In the genomic region with DNA sequence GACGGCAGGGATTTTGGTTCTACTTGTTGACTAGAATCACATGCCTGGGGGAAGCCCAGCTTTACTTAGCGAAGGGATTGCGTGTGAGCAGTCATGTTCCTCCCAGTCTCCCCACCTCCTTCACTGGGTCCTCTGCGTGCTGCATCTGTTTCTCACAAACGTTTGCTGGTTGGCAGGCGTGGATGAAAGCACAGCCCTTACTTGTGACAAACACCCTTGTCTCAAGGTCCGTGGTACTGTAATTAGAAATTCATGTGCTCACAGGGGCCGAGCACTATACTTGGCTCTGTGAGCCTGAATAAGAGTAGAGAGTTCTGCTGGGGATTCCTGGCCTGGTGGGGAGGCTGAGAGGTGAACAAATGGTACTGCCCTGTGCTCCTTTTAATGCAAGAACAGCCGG, we compare ENCODE assay signal across 10 mouse cellular contexts.
DNase-seq lines count a peak whose midpoint lies in the region; ATAC-seq lines count a peak whose summit lies in the region.
"Had no signal": no experiment of that assay in that cellular context is flagged by ENCODE, and none has a peak within 500 bp of the region (broad histone marks: within the 10 kb centered on the region; RNA-seq: fewer than 3 reads in every experiment).

No protein-coding gene starts in this region.

- peak overlapping the region; percentile 42; the same call in 1 of the 2 replicates for H3K27ac ChIP-seq in heart, embryonic 10.5 days
- peak overlapping the region; percentile 47 for H3K27ac ChIP-seq in midbrain, embryonic 10.5 days (replicated peaks)
- no peak overlapping the region; the same call in 1 of the 2 replicates for H3K27ac ChIP-seq in midbrain, embryonic 11.5 days (ENCODE audit: low read depth, low read length)
- no peak overlapping the region for H3K27ac ChIP-seq in hindbrain, embryonic 12.5 days
- H3K27ac ChIP-seq: liver, embryonic 14.5 days had no signal

- H3K36me3 ChIP-seq in heart, embryonic 10.5 days: peaks cover 7% of the 10 kb centered on the region; the same call in 1 of the 2 replicates
- H3K36me3 ChIP-seq in midbrain, embryonic 10.5 days: peaks cover 24% of the 10 kb centered on the region
- no peaks in the 10 kb centered on the region for H3K36me3 ChIP-seq in midbrain, embryonic 11.5 days (ENCODE audit: control insufficient read depth, insufficient read depth, low read length)
- no peaks in the 10 kb centered on the region; the same call in 1 of the 2 replicates for H3K36me3 ChIP-seq in hindbrain, embryonic 12.5 days

- no peak overlapping the region for H3K9ac ChIP-seq in midbrain, embryonic 11.5 days (ENCODE audit: low read length)
- H3K9ac ChIP-seq in hindbrain, embryonic 12.5 days: no peak overlapping the region
- H3K9ac ChIP-seq: liver, embryonic 14.5 days had no signal

- H3K4me1 ChIP-seq in heart, embryonic 10.5 days: peaks cover 85% of the 10 kb centered on the region
- H3K4me1 ChIP-seq in midbrain, embryonic 10.5 days: peaks cover 68% of the 10 kb centered on the region
- peaks cover 6% of the 10 kb centered on the region for H3K4me1 ChIP-seq in midbrain, embryonic 11.5 days (ENCODE audit: control insufficient read depth, insufficient read depth, low read length)
- H3K4me1 ChIP-seq in hindbrain, embryonic 12.5 days: peaks cover 50% of the 10 kb centered on the region

- no peak for ATAC-seq in midbrain, embryonic 11.5 days (ENCODE audit: low FRiP score)
- ATAC-seq in hindbrain, embryonic 12.5 days (ENCODE audit: low FRiP score): peak; percentile 35; the same call in 1 of the 2 replicates

- DNase-seq in heart, embryonic 10.5 days (ENCODE audit: low spot score): no peak
- DNase-seq in heart, adult 11 months: no peak
- DNase-seq in midbrain, embryonic 10.5 days (ENCODE audit: low spot score): no peak
- no peak for DNase-seq in midbrain, embryonic 11.5 days (ENCODE audit: low spot score, missing footprints)
- peak; percentile 51 for DNase-seq in kidney, postnatal 14 days
- no peak for DNase-seq in cerebellum, postnatal 25 days
- no peak for DNase-seq in cerebellum, adult 11 months
- DNase-seq: thymus, adult 2 months had no signal

- 66% methylated on average over 9 of the region's 9 CpGs for WGBS in heart, embryonic 10.5 days
- WGBS in midbrain, embryonic 10.5 days: 80% methylated on average over 9 of the region's 9 CpGs
- WGBS in midbrain, embryonic 11.5 days: 80% methylated on average over 9 of the region's 9 CpGs
- WGBS in hindbrain, embryonic 12.5 days: 63% methylated on average over 9 of the region's 9 CpGs

- no peaks in the 10 kb centered on the region for H3K9me3 ChIP-seq in heart, embryonic 10.5 days
- H3K9me3 ChIP-seq in midbrain, embryonic 10.5 days (replicated peaks): no peaks in the 10 kb centered on the region
- no peaks in the 10 kb centered on the region for H3K9me3 ChIP-seq in midbrain, embryonic 11.5 days (ENCODE audit: control insufficient read depth, low read length)
- no peaks in the 10 kb centered on the region for H3K9me3 ChIP-seq in hindbrain, embryonic 12.5 days (replicated peaks)

- H3K27me3 ChIP-seq in heart, embryonic 10.5 days (ENCODE audit: insufficient read depth, poor library complexity, severe bottlenecking): no peaks in the 10 kb centered on the region
- H3K27me3 ChIP-seq in midbrain, embryonic 10.5 days (ENCODE audit: low read depth, poor library complexity, severe bottlenecking): no peaks in the 10 kb centered on the region
- H3K27me3 ChIP-seq in midbrain, embryonic 11.5 days (ENCODE audit: control insufficient read depth, insufficient read depth, low read length): no peaks in the 10 kb centered on the region
- H3K27me3 ChIP-seq in hindbrain, embryonic 12.5 days: no peaks in the 10 kb centered on the region

- H3K4me3 ChIP-seq in heart, embryonic 10.5 days: no peak overlapping the region
- H3K4me3 ChIP-seq in midbrain, embryonic 10.5 days: no peak overlapping the region
- no peak overlapping the region for H3K4me3 ChIP-seq in midbrain, embryonic 11.5 days (ENCODE audit: low read depth, low read length)
- H3K4me3 ChIP-seq in hindbrain, embryonic 12.5 days: no peak overlapping the region

- H3K4me2 ChIP-seq in midbrain, embryonic 11.5 days: no peak overlapping the region
- H3K4me2 ChIP-seq in hindbrain, embryonic 12.5 days (replicated peaks): no peak overlapping the region

Comparison
In these comparisons a context has a peak if more than half of its experiments do, and no peak if none do; other contexts are left out.
1. H3K27ac ChIP-seq: peak in heart, embryonic 10.5 days (single experiment) and midbrain, embryonic 10.5 days (single experiment); none in midbrain, embryonic 11.5 days (single experiment) and hindbrain, embryonic 12.5 days (single experiment).